Mouse (Mus musculus): ENCODE results near the gene Lin28b. TPM values are rescaled to one million over a fixed set of nuclear protein-coding genes. Genes with fewer than 3 reads are reported as not detected.

Gene Lin28b
- total and polyA plus RNA-seq, 2 experiments = not detected

- no peaks in the 10 kb centered on the region for H3K4me1 ChIP-seq (ENCODE audit: control insufficient read depth, insufficient read depth, low read length)
- H3K36me3 ChIP-seq (ENCODE audit: control insufficient read depth, insufficient read depth, low read length) = no peaks in the 10 kb centered on the region
- H3K9ac ChIP-seq (ENCODE audit: low read depth, low read length) = no peak overlapping the region
- DNase-seq (ENCODE audit: extremely low read depth, low read depth, low spot score) = no peak
- H3K27me3 ChIP-seq (ENCODE audit: control insufficient read depth, insufficient read depth, low read length) = peaks cover 15% of the 10 kb centered on the region; the same call in 1 of the 2 replicates
- no peak overlapping the region for H3K4me3 ChIP-seq (ENCODE audit: insufficient read depth, low read depth, low read length)
- WGBS = 10% methylated on average over 13 of the region's 13 CpGs
- TF ChIP-seq POLR2A (IDR thresholded peaks at IDR 0.05; ENCODE audit: extremely low read depth, insufficient read depth, low read length) (no peak), CTCF (IDR thresholded peaks at IDR 0.05; ENCODE audit: low read depth, low read length) (no peak)
- H3K79me2 ChIP-seq (ENCODE audit: control insufficient read depth, insufficient read depth, low read length) = no peaks in the 10 kb centered on the region
- H3K27ac ChIP-seq (replicated peaks; ENCODE audit: insufficient read depth, low read depth, low read length) = no peak overlapping the region
These were observed 16.0 kb downstream of the Lin28b start for GRCm38 (mm10) chr10:45470079-45470739.

GRCm38 (mm10) chr10:45469027-45469996 lies 16.9 kb downstream of the Lin28b start:
- no peak for TF ChIP-seq POLR2A (IDR thresholded peaks at IDR 0.05; ENCODE audit: extremely low read depth, insufficient read depth, low read length)
- no peak for TF ChIP-seq CTCF (IDR thresholded peaks at IDR 0.05; ENCODE audit: low read depth, low read length)
- no peak overlapping the region for H3K27ac ChIP-seq (replicated peaks; ENCODE audit: insufficient read depth, low read depth, low read length)
- H3K36me3 ChIP-seq (ENCODE audit: control insufficient read depth, insufficient read depth, low read length) = no peaks in the 10 kb centered on the region
- H3K4me3 ChIP-seq (ENCODE audit: insufficient read depth, low read depth, low read length) = no peak overlapping the region
- no peaks in the 10 kb centered on the region for H3K79me2 ChIP-seq (ENCODE audit: control insufficient read depth, insufficient read depth, low read length)
- H3K9ac ChIP-seq (ENCODE audit: low read depth, low read length) = no peak overlapping the region
- no peaks in the 10 kb centered on the region for H3K4me1 ChIP-seq (ENCODE audit: control insufficient read depth, insufficient read depth, low read length)
- 2% methylated on average over 21 of the region's 21 CpGs for WGBS
- H3K27me3 ChIP-seq (ENCODE audit: control insufficient read depth, insufficient read depth, low read length) = peaks cover 15% of the 10 kb centered on the region; the same call in 1 of the 2 replicates
- no peak for DNase-seq (ENCODE audit: extremely low read depth, low read depth, low spot score)

GRCm38 (mm10) chr10:45468180-45468915 lies 17.8 kb downstream of the Lin28b start:
- Histone ChIP-seq H3K36me3 (ENCODE audit: control insufficient read depth, insufficient read depth, low read length) (no peaks in the 10 kb centered on the region), H3K4me3 (ENCODE audit: insufficient read depth, low read depth, low read length) (no peak overlapping the region), H3K9ac (ENCODE audit: low read depth, low read length) (no peak overlapping the region), H3K27ac (replicated peaks; ENCODE audit: insufficient read depth, low read depth, low read length) (no peak overlapping the region), H3K79me2 (ENCODE audit: control insufficient read depth, insufficient read depth, low read length) (no peaks in the 10 kb centered on the region), H3K4me1 (ENCODE audit: control insufficient read depth, insufficient read depth, low read length) (no peaks in the 10 kb centered on the region), H3K27me3 (ENCODE audit: control insufficient read depth, insufficient read depth, low read length) (peaks cover 12% of the 10 kb centered on the region; the same call in 1 of the 2 replicates)
- no peak for DNase-seq (ENCODE audit: extremely low read depth, low read depth, low spot score)
- 30% methylated on average over 4 of the region's 4 CpGs for WGBS
- TF ChIP-seq CTCF (IDR thresholded peaks at IDR 0.05; ENCODE audit: low read depth, low read length) (no peak), POLR2A (IDR thresholded peaks at IDR 0.05; ENCODE audit: extremely low read depth, insufficient read depth, low read length) (no peak)

- Histone ChIP-seq H3K4me1 (ENCODE audit: control insufficient read depth, insufficient read depth, low read length) (no peaks in the 10 kb centered on the region), H3K36me3 (ENCODE audit: control insufficient read depth, insufficient read depth, low read length) (no peaks in the 10 kb centered on the region), H3K79me2 (ENCODE audit: control insufficient read depth, insufficient read depth, low read length) (no peaks in the 10 kb centered on the region), H3K4me3 (ENCODE audit: insufficient read depth, low read depth, low read length) (no peak overlapping the region), H3K9ac (ENCODE audit: low read depth, low read length) (no peak overlapping the region), H3K27me3 (ENCODE audit: control insufficient read depth, insufficient read depth, low read length) (no peaks in the 10 kb centered on the region), H3K27ac (replicated peaks; ENCODE audit: insufficient read depth, low read depth, low read length) (no peak overlapping the region)
- TF ChIP-seq CTCF (IDR thresholded peaks at IDR 0.05; ENCODE audit: low read depth, low read length) (no peak), POLR2A (IDR thresholded peaks at IDR 0.05; ENCODE audit: extremely low read depth, insufficient read depth, low read length) (no peak)
- DNase-seq (ENCODE audit: extremely low read depth, low read depth, low spot score) = no peak
- 68% methylated on average over 2 of the region's 2 CpGs for whole genome bisulfite sequencing
These were observed 27.6 kb downstream of the Lin28b start for GRCm38 (mm10) chr10:45458637-45459036.

- no peak for TF ChIP-seq POLR2A (IDR thresholded peaks at IDR 0.05; ENCODE audit: extremely low read depth, insufficient read depth, low read length)
- TF ChIP-seq CTCF (IDR thresholded peaks at IDR 0.05; ENCODE audit: low read depth, low read length) = no peak
- Histone ChIP-seq H3K9ac (ENCODE audit: low read depth, low read length) (no peak overlapping the region), H3K27ac (replicated peaks; ENCODE audit: insufficient read depth, low read depth, low read length) (no peak overlapping the region), H3K36me3 (ENCODE audit: control insufficient read depth, insufficient read depth, low read length) (no peaks in the 10 kb centered on the region), H3K27me3 (ENCODE audit: control insufficient read depth, insufficient read depth, low read length) (no peaks in the 10 kb centered on the region), H3K4me1 (ENCODE audit: control insufficient read depth, insufficient read depth, low read length) (no peaks in the 10 kb centered on the region), H3K79me2 (ENCODE audit: control insufficient read depth, insufficient read depth, low read length) (no peaks in the 10 kb centered on the region), H3K4me3 (ENCODE audit: insufficient read depth, low read depth, low read length) (no peak overlapping the region)
- WGBS = 64% methylated on average over 2 of the region's 2 CpGs
- DNase-seq (ENCODE audit: extremely low read depth, low read depth, low spot score) = no peak
These were observed 28.1 kb downstream of the Lin28b start for GRCm38 (mm10) chr10:45458074-45458473.
